Mouse (Mus musculus): ENCODE data around the gene Psmb1.

DNA sequence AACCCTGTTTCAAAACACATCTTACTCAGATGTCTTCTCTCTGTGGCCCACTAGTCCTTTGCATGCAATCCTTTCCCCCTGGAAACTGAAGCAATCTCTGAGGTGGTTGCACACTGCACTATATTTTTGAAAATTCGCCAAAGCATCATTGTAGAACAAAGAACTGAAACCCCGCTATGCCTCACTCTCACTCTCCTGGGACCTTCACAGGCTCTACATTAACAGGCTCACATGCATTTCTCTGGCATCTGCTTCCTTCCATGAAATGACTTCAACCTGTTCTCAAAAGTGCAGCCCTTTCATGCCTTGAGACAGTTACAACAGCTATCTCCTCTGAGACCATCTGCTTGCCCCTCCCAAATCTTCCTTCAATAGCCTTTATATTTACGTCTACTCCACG lies 46.9 kb upstream of the Psmb1 start:
- TF ChIP-seq EP300 (IDR thresholded peaks at IDR 0.05) = no peak
- TF ChIP-seq CTCF (IDR thresholded peaks at IDR 0.05) = no peak
